Mouse (Mus musculus) embryonic facial prominence, embryonic 10.5 days (tissue): ENCODE data around the gene Cd40. TPM values are rescaled to one million over a fixed set of nuclear protein-coding genes. Genes with fewer than 3 reads are reported as not detected.

ENCODE experiments used
- DNase-seq: peaks from one replicate; pipeline ENCODE4 v3.0.0-alpha.2; 2017; ENCODE audit warnings: low spot score
- H3K27ac ChIP-seq: fragments of 300-500 bp; sonication (generic); replicated peaks from 2 replicates; pipeline ENCODE4 v1.5.1; 2016; ENCODE audit warnings: mild to moderate bottlenecking
- H3K27me3 ChIP-seq: fragments of 300-500 bp; sonication (generic); replicated peaks from 2 replicates; pipeline ENCODE4 v1.6.1; 2016; ENCODE audit warnings: low read depth, mild to moderate bottlenecking; ENCODE audit not compliant: poor library complexity, severe bottlenecking
- H3K36me3 ChIP-seq: fragments of 300-500 bp; sonication (generic); replicated peaks from 2 replicates; pipeline ENCODE4 v1.6.1; 2016; ENCODE audit warnings: mild to moderate bottlenecking, moderate library complexity
- H3K4me1 ChIP-seq: fragments of 300-500 bp; sonication (generic); 2 replicates; pipeline ENCODE4 v1.6.1; 2016
- H3K4me3 ChIP-seq: fragments of 300-500 bp; sonication (generic); 2 replicates; pipeline ENCODE4 v1.5.1; 2016; ENCODE audit warnings: mild to moderate bottlenecking, moderate library complexity
- H3K9me3 ChIP-seq: fragments of 300-500 bp; sonication (generic); 2 replicates; pipeline ENCODE4 v1.6.1; 2016; ENCODE audit warnings: mild to moderate bottlenecking
- WGBS: fragments of 180-500 bp; shearing (Covaris S2); methylation state at CpG from one replicate; pipeline ENCODE4 v1.1.7; 2016; 5-methylcytosine and 5-hydroxymethylcytosine counted together
- polyA plus RNA-seq: library from polyadenylated mRNA; unstranded; fragments of >200 nt; fragmentation: Nextera tagmentation; extraction: Ambion mirVana; gene quantifications from 2 replicates; pipeline ENCODE4 v1.2.1, GENCODE M21; 2016

Cd40 gene
- polyA plus RNA-seq, 1 experiment from 2014 or later = 6.2 TPM

- no peak overlapping the region for H3K4me3 ChIP-seq
- H3K27ac ChIP-seq = no peak overlapping the region
- peaks cover 6% of the 10 kb centered on the region for H3K27me3 ChIP-seq
- no peaks in the 10 kb centered on the region for H3K4me1 ChIP-seq
- DNase-seq = no peak
- H3K36me3 ChIP-seq = no peaks in the 10 kb centered on the region
- 68% methylated on average over 7 of the region's 7 CpGs for WGBS
- H3K9me3 ChIP-seq = no peaks in the 10 kb centered on the region
Observed at GRCm38 (mm10) chr2:165064489-165064888, 9.1 kb downstream of the Cd40 start.

GRCm38 (mm10) chr2:165068806-165069205 is 13.4 kb downstream of the Cd40 start:
- WGBS = 78% methylated on average over 2 of the region's 2 CpGs
- DNase-seq = no peak
- Histone ChIP-seq H3K36me3 (no peaks in the 10 kb centered on the region), H3K27me3 (peaks cover 44% of the 10 kb centered on the region), H3K4me1 (peaks cover 12% of the 10 kb centered on the region), H3K27ac (no peak overlapping the region), H3K9me3 (no peaks in the 10 kb centered on the region), H3K4me3 (no peak overlapping the region)

- Histone ChIP-seq H3K36me3 (no peaks in the 10 kb centered on the region), H3K4me3 (peak overlapping the region; percentile 42), H3K27ac (no peak overlapping the region), H3K4me1 (peaks cover 12% of the 10 kb centered on the region), H3K27me3 (peaks cover 59% of the 10 kb centered on the region), H3K9me3 (no peaks in the 10 kb centered on the region)
- WGBS = 21% methylated on average over 23 of the region's 23 CpGs
- DNase-seq = peak; percentile 76
Observed at GRCm38 (mm10) chr2:165070096-165070816, 14.8 kb downstream of the Cd40 start.

GRCm38 (mm10) chr2:165073381-165073781 is 18.0 kb downstream of the Cd40 start:
- DNase-seq = no peak
- Histone ChIP-seq H3K27me3 (peaks cover 87% of the 10 kb centered on the region), H3K36me3 (no peaks in the 10 kb centered on the region), H3K9me3 (no peaks in the 10 kb centered on the region), H3K27ac (no peak overlapping the region), H3K4me1 (peaks cover 30% of the 10 kb centered on the region), H3K4me3 (no peak overlapping the region)
- 30% methylated on average over 9 of the region's 9 CpGs for WGBS

- Histone ChIP-seq H3K36me3 (no peaks in the 10 kb centered on the region), H3K9me3 (no peaks in the 10 kb centered on the region), H3K4me1 (peaks cover 32% of the 10 kb centered on the region), H3K27me3 (peaks cover 95% of the 10 kb centered on the region), H3K4me3 (no peak overlapping the region), H3K27ac (no peak overlapping the region)
- WGBS = 52% methylated on average over 11 of the region's 11 CpGs
- DNase-seq = no peak
Observed at GRCm38 (mm10) chr2:165074081-165074884, 18.9 kb downstream of the Cd40 start.

- Histone ChIP-seq H3K9me3 (no peaks in the 10 kb centered on the region), H3K4me3 (no peak overlapping the region), H3K27me3 (peaks cover 95% of the 10 kb centered on the region), H3K36me3 (no peaks in the 10 kb centered on the region), H3K4me1 (peaks cover 29% of the 10 kb centered on the region), H3K27ac (no peak overlapping the region)
- DNase-seq = peak; percentile 83
- 37% methylated on average over 2 of the region's 2 CpGs for WGBS
Observed at GRCm38 (mm10) chr2:165074937-165075336, 19.5 kb downstream of the Cd40 start.

- H3K4me3 ChIP-seq = no peak overlapping the region; the same call in 1 of the 2 replicates
- H3K27me3 ChIP-seq = peaks cover 99% of the 10 kb centered on the region
- no peaks in the 10 kb centered on the region for H3K36me3 ChIP-seq
- DNase-seq = no peak
- H3K27ac ChIP-seq = no peak overlapping the region
- no peaks in the 10 kb centered on the region for H3K9me3 ChIP-seq
- H3K4me1 ChIP-seq = peaks cover 20% of the 10 kb centered on the region
- WGBS = 5% methylated on average over 9 of the region's 9 CpGs
Observed at GRCm38 (mm10) chr2:165077055-165077454, 21.6 kb downstream of the Cd40 start.

GRCm38 (mm10) chr2:165078045-165078444 is 22.6 kb downstream of the Cd40 start:
- H3K36me3 ChIP-seq = no peaks in the 10 kb centered on the region
- no peaks in the 10 kb centered on the region for H3K9me3 ChIP-seq
- H3K27ac ChIP-seq = no peak overlapping the region
- H3K4me3 ChIP-seq = no peak overlapping the region
- 70% methylated on average over 8 of the region's 8 CpGs for WGBS
- DNase-seq = no peak
- peaks cover 20% of the 10 kb centered on the region for H3K4me1 ChIP-seq
- H3K27me3 ChIP-seq = peaks cover 89% of the 10 kb centered on the region

GRCm38 (mm10) chr2:165078605-165079004 is 23.2 kb downstream of the Cd40 start:
- Histone ChIP-seq H3K4me3 (no peak overlapping the region), H3K27ac (no peak overlapping the region), H3K9me3 (no peaks in the 10 kb centered on the region), H3K36me3 (no peaks in the 10 kb centered on the region), H3K4me1 (peaks cover 20% of the 10 kb centered on the region), H3K27me3 (peaks cover 84% of the 10 kb centered on the region)
- 32% methylated on average over 10 of the region's 10 CpGs for whole genome bisulfite sequencing
- peak; percentile 53 for DNase-seq

GRCm38 (mm10) chr2:165080657-165081056 is 25.2 kb downstream of the Cd40 start:
- peaks cover 68% of the 10 kb centered on the region for H3K27me3 ChIP-seq

GRCm38 (mm10) chr2:165081257-165081656 is 25.8 kb downstream of the Cd40 start:
- Histone ChIP-seq H3K27me3 (peaks cover 62% of the 10 kb centered on the region), H3K9me3 (no peaks in the 10 kb centered on the region), H3K36me3 (no peaks in the 10 kb centered on the region), H3K27ac (no peak overlapping the region), H3K4me3 (no peak overlapping the region), H3K4me1 (peaks cover 17% of the 10 kb centered on the region)
- DNase-seq = no peak
- WGBS = 12% methylated on average over 7 of the region's 7 CpGs

More at GRCm38 (mm10) chr2:165080657-165081056, 25.2 kb downstream of the Cd40 start:
- H3K4me1 ChIP-seq = peaks cover 20% of the 10 kb centered on the region
- no peaks in the 10 kb centered on the region for H3K36me3 ChIP-seq
- DNase-seq = no peak
- H3K27ac ChIP-seq = no peak overlapping the region
- no peaks in the 10 kb centered on the region for H3K9me3 ChIP-seq
- WGBS = 22% methylated on average over 9 of the region's 9 CpGs
- no peak overlapping the region for H3K4me3 ChIP-seq

- H3K27ac ChIP-seq = no peak overlapping the region
- WGBS = 82% methylated on average over 4 of the region's 4 CpGs
- H3K27me3 ChIP-seq = peaks cover 19% of the 10 kb centered on the region
- no peaks in the 10 kb centered on the region for H3K36me3 ChIP-seq
- DNase-seq = no peak
- 0 out of 2 replicates have a peak, but pooled peaks cover 6% of the 10 kb centered on the region for H3K4me1 ChIP-seq
- H3K4me3 ChIP-seq = no peak overlapping the region
- H3K9me3 ChIP-seq = no peaks in the 10 kb centered on the region
Observed at GRCm38 (mm10) chr2:165086634-165087033, 31.2 kb downstream of the Cd40 start.

- peaks cover 15% of the 10 kb centered on the region for H3K27me3 ChIP-seq
- H3K4me3 ChIP-seq = no peak overlapping the region
- H3K27ac ChIP-seq = no peak overlapping the region
- no peak for DNase-seq
- peaks cover 24% of the 10 kb centered on the region for H3K4me1 ChIP-seq
- WGBS = 46% methylated on average over 14 of the region's 14 CpGs
- no peaks in the 10 kb centered on the region for H3K36me3 ChIP-seq
- no peaks in the 10 kb centered on the region for H3K9me3 ChIP-seq
Observed at GRCm38 (mm10) chr2:165089470-165089869, 34.0 kb downstream of the Cd40 start.
